ENCODE assay signal across 8 mouse cellular contexts in the genomic region with DNA sequence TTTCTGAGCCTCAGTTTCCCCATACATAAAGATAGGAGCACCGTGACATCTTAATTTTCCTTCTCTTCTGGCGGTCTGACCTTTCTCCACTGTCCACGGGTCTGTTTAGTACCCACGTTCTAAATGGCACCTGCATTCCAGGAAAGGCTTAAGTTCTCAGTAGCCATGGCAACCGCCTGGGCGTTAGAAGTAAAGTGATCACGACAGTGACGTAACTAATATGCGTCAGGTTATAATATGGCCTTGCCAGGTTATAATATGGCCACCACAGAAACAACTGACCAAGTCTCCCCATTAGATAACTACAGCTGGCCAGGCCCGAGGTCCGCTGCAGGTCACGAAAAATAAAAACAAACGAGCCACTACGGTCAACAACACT. TPM values are rescaled to one million over a fixed set of nuclear protein-coding genes. Genes with fewer than 3 reads are reported as not detected.
DNase-seq lines count a peak whose midpoint lies in the region; ATAC-seq and TF ChIP-seq lines count a peak whose summit lies in the region.

No protein-coding gene starts in this region.

- 10% methylated on average over 14 of the region's 14 CpGs for WGBS in hindbrain, postnatal 0 days
- 10% methylated on average over 14 of the region's 14 CpGs for WGBS in midbrain, postnatal 0 days

- TF ChIP-seq CTCF in layer of hippocampus, adult 2 months (conservative IDR thresholded peaks at IDR 0.05): no peak
- TF ChIP-seq CTCF in hindbrain, postnatal 0 days (IDR thresholded peaks at IDR 0.05; ENCODE audit: low read depth): no peak
- no peak for TF ChIP-seq CTCF in midbrain, postnatal 0 days (IDR thresholded peaks at IDR 0.05)

- ATAC-seq in common myeloid progenitor, adult 5-6 weeks (replicated peaks; ENCODE audit: low read depth, poor library complexity, severe bottlenecking): peak; percentile 59
- peak; percentile 85 for ATAC-seq in hindbrain, postnatal 0 days
- peak; percentile 83 for ATAC-seq in midbrain, postnatal 0 days (ENCODE audit: low FRiP score)

- H3K4me1 ChIP-seq in hindbrain, postnatal 0 days (ENCODE audit: insufficient read depth, low read length): 0 out of 2 replicates have a peak, but pooled peaks cover 8% of the 10 kb centered on the region
- no peaks in the 10 kb centered on the region for H3K4me1 ChIP-seq in midbrain, postnatal 0 days (ENCODE audit: insufficient read depth, low read length)

- peak overlapping the region; percentile 94 for H3K27ac ChIP-seq in layer of hippocampus, adult 2 months
- peak overlapping the region; percentile 76 for H3K27ac ChIP-seq in hindbrain, postnatal 0 days
- H3K27ac ChIP-seq in midbrain, postnatal 0 days (ENCODE audit: low read depth, low read length): peak overlapping the region; percentile 58

- no peaks in the 10 kb centered on the region for H3K9me3 ChIP-seq in hindbrain, postnatal 0 days (ENCODE audit: low read length)
- 0 out of 2 replicates have a peak, but pooled peaks cover 3% of the 10 kb centered on the region for H3K9me3 ChIP-seq in midbrain, postnatal 0 days (ENCODE audit: low read length)

- intact Hi-C loops in gastrocnemius, postnatal 36 days (cut with DNase I): no loop called here

- H3K27me3 ChIP-seq in hindbrain, postnatal 0 days (ENCODE audit: insufficient read depth, low read length): no peaks in the 10 kb centered on the region
- no peaks in the 10 kb centered on the region for H3K27me3 ChIP-seq in midbrain, postnatal 0 days (ENCODE audit: insufficient read depth, low read length)

- peak overlapping the region; percentile 61 for H3K4me2 ChIP-seq in hindbrain, postnatal 0 days (ENCODE audit: low read depth, low read length)
- peak overlapping the region; percentile 38 for H3K4me2 ChIP-seq in midbrain, postnatal 0 days (ENCODE audit: low read depth, low read length, poor library complexity, severe bottlenecking)

- peak overlapping the region; percentile 76 for H3K4me3 ChIP-seq in layer of hippocampus, adult 2 months
- peak overlapping the region; percentile 82 for H3K4me3 ChIP-seq in hindbrain, postnatal 0 days (ENCODE audit: low read length)
- H3K4me3 ChIP-seq in midbrain, postnatal 0 days (ENCODE audit: low read depth, low read length): peak overlapping the region; percentile 46

- H3K36me3 ChIP-seq in hindbrain, postnatal 0 days (ENCODE audit: insufficient read depth, low read length): no peaks in the 10 kb centered on the region
- no peaks in the 10 kb centered on the region for H3K36me3 ChIP-seq in midbrain, postnatal 0 days (ENCODE audit: insufficient read depth, low read length)

- H3K9ac ChIP-seq in hindbrain, postnatal 0 days (replicated peaks; ENCODE audit: low read length): peak overlapping the region; percentile 67
- H3K9ac ChIP-seq in midbrain, postnatal 0 days (replicated peaks; ENCODE audit: low read length, poor library complexity, severe bottlenecking): peak overlapping the region; percentile 50

- DNase-seq in layer of hippocampus, adult 2 months (ENCODE audit: low spot score in 2 of 2): no peak
- DNase-seq in layer of hippocampus, adult 9-10 months (ENCODE audit: low spot score): no peak
- peak; percentile 89 for DNase-seq in hindbrain, postnatal 0 days (ENCODE audit: low spot score)
- peak; percentile 92 for DNase-seq in midbrain, postnatal 0 days (ENCODE audit: low spot score)
- DNase-seq in adrenal gland, postnatal 25 days: no peak
- no peak for DNase-seq in gastrocnemius, postnatal 36 days
- DNase-seq in thymus, postnatal 25 days: no peak

RNA-seq across cellular contexts. Expression of gene Pef1, which starts 4.7 kb away (rescaled TPM):
- 10 to 100 TPM; 64.7 to 72.0 TPM for total RNA-seq in layer of hippocampus, adult 2 months (2021)
- 14.0 and 14.9 TPM in 2 replicates for total RNA-seq in common myeloid progenitor, adult 5-6 weeks (2017)
- total RNA-seq in hindbrain, postnatal 0 days (2014; rRNA removed): 82.6 and 93.4 TPM in 2 replicates
- polyA plus RNA-seq in hindbrain, postnatal 0 days (2015; fragmentation: Nextera tagmentation; extraction: Ambion mirVana): 59.8 and 62.0 TPM in 2 replicates
- total RNA-seq in midbrain, postnatal 0 days (2014; rRNA removed): 49.8 and 61.5 TPM in 2 replicates
- polyA plus RNA-seq in midbrain, postnatal 0 days (2015; fragmentation: Nextera tagmentation; extraction: Ambion mirVana): 59.5 and 67.3 TPM in 2 replicates
- 68.0 and 70.3 TPM in 2 replicates for total RNA-seq in adrenal gland, postnatal 25 days (2021)
- total RNA-seq in gastrocnemius, postnatal 36 days (2021): 10 to 100 TPM; 32.0 to 34.3 TPM

RNA-seq across cellular contexts. Expression of gene Hcrtr1, which starts 32.1 kb away (rescaled TPM):
- 1 to 10 TPM; 2.7 to 2.8 TPM for total RNA-seq in layer of hippocampus, adult 2 months (2021)
- not detected in 2 replicates for total RNA-seq in common myeloid progenitor, adult 5-6 weeks (2017)
- 16.9 and 24.2 TPM in 2 replicates for total RNA-seq in hindbrain, postnatal 0 days (2014; rRNA removed)
- 11.3 and 12.1 TPM in 2 replicates for polyA plus RNA-seq in hindbrain, postnatal 0 days (2015; fragmentation: Nextera tagmentation; extraction: Ambion mirVana)
- total RNA-seq in midbrain, postnatal 0 days (2014; rRNA removed): 14.5 and 20.4 TPM in 2 replicates
- polyA plus RNA-seq in midbrain, postnatal 0 days (2015; fragmentation: Nextera tagmentation; extraction: Ambion mirVana): 13.9 and 16.7 TPM in 2 replicates
- 0.57 and 0.76 TPM in 2 replicates for total RNA-seq in adrenal gland, postnatal 25 days (2021)
- total RNA-seq in gastrocnemius, postnatal 36 days (2021): not detected

RNA-seq across cellular contexts. Expression of gene Col16a1, which starts 59.4 kb away (rescaled TPM):
- 10 to 100 TPM; 14.5 to 15.2 TPM for total RNA-seq in layer of hippocampus, adult 2 months (2021)
- total RNA-seq in common myeloid progenitor, adult 5-6 weeks (2017): 4.6 and 4.8 TPM in 2 replicates
- 19.9 and 21.5 TPM in 2 replicates for total RNA-seq in hindbrain, postnatal 0 days (2014; rRNA removed)
- polyA plus RNA-seq in hindbrain, postnatal 0 days (2015; fragmentation: Nextera tagmentation; extraction: Ambion mirVana): 13.1 and 13.8 TPM in 2 replicates
- 31.1 and 43.9 TPM in 2 replicates for total RNA-seq in midbrain, postnatal 0 days (2014; rRNA removed)
- polyA plus RNA-seq in midbrain, postnatal 0 days (2015; fragmentation: Nextera tagmentation; extraction: Ambion mirVana): 12.5 and 13.8 TPM in 2 replicates
- 14.1 and 14.8 TPM in 2 replicates for total RNA-seq in adrenal gland, postnatal 25 days (2021)
- 1 to 10 TPM; 6.9 to 7.7 TPM for total RNA-seq in gastrocnemius, postnatal 36 days (2021)

Comparison
In these comparisons a context has a peak if more than half of its experiments do, and no peak if none do; other contexts are left out.
1. DNase-seq: peak in hindbrain, postnatal 0 days (single experiment) and midbrain, postnatal 0 days (single experiment); none in layer of hippocampus, adult 2 months (0 of 2), layer of hippocampus, adult 9-10 months (single experiment), adrenal gland, postnatal 25 days (single experiment), gastrocnemius, postnatal 36 days (0 of 2) and thymus, postnatal 25 days (single experiment).
2. Peak in every context shown above with its lines, with median percentiles within 50 percentile points of each other: H3K27ac ChIP-seq, H3K4me3 ChIP-seq and ATAC-seq.